Mouse (Mus musculus): ENCODE results near the gene Atcay.
"Not testable (repeated sequence)": the region's sequence is repeated elsewhere in the genome, so short reads cannot be mapped to it uniquely, and the experiment has no call there.

Atcay gene

GRCm38 (mm10) chr10:81179451-81180342 is 50.9 kb downstream of the Atcay start:
- no peak for DNase-seq (ENCODE audit: low read depth)

- DNase-seq (ENCODE audit: low read depth), result no peak
Observed at GRCm38 (mm10) chr10:81178927-81179326, 51.7 kb downstream of the Atcay start.

- no peak for DNase-seq (ENCODE audit: low read depth)
Observed at GRCm38 (mm10) chr10:81177958-81178712, 52.5 kb downstream of the Atcay start.

- DNase-seq (ENCODE audit: low read depth), result no peak
Observed at GRCm38 (mm10) chr10:81177491-81177925, 53.1 kb downstream of the Atcay start.

- peak; percentile 97 for DNase-seq (ENCODE audit: low read depth)
Observed at GRCm38 (mm10) chr10:81176466-81177271, 54.0 kb downstream of the Atcay start, which contains the start of gene Eef2. Eef2 (plus strand) TSS chr10:81176631.

- no peak for DNase-seq (ENCODE audit: low read depth)
Observed at GRCm38 (mm10) chr10:81175936-81176465, 54.6 kb downstream of the Atcay start.

GRCm38 (mm10) chr10:81175345-81175701 is 55.3 kb downstream of the Atcay start:
- DNase-seq (ENCODE audit: low read depth), result not testable (repeated sequence)

- DNase-seq (ENCODE audit: low read depth), result peak; percentile 93
Observed at GRCm38 (mm10) chr10:81174617-81175344, 55.9 kb downstream of the Atcay start.

- peak; percentile 94 for DNase-seq (ENCODE audit: low read depth)
Observed at GRCm38 (mm10) chr10:81173132-81173531, 57.5 kb downstream of the Atcay start.

GRCm38 (mm10) chr10:81169411-81169900 is 61.2 kb downstream of the Atcay start:
- DNase-seq (ENCODE audit: low read depth), result peak; percentile 89

- DNase-seq (ENCODE audit: low read depth), result peak; percentile 87
Observed at GRCm38 (mm10) chr10:81168521-81169244, 62.0 kb downstream of the Atcay start.

GRCm38 (mm10) chr10:81168087-81168431 is 62.6 kb downstream of the Atcay start:
- DNase-seq (ENCODE audit: low read depth), result no peak

GRCm38 (mm10) chr10:81167200-81168086 is 63.2 kb downstream of the Atcay start, which contains the start of gene Pias4:
Pias4 (minus strand) TSS chr10:81167923.
- peak; percentile 100 for DNase-seq (ENCODE audit: low read depth)

GRCm38 (mm10) chr10:81165118-81165517 is 65.5 kb downstream of the Atcay start:
- DNase-seq (ENCODE audit: low read depth), result no peak

GRCm38 (mm10) chr10:81162318-81162652 is 68.3 kb downstream of the Atcay start:
- no peak for DNase-seq (ENCODE audit: low read depth)

- no peak for DNase-seq (ENCODE audit: low read depth)
Observed at GRCm38 (mm10) chr10:81161602-81162317, 68.9 kb downstream of the Atcay start.

- DNase-seq (ENCODE audit: low read depth), result no peak
Observed at GRCm38 (mm10) chr10:81154736-81155135, 75.9 kb downstream of the Atcay start.
